Mouse (Mus musculus): ENCODE results near the gene Sox18. TPM values are rescaled to one million over a fixed set of nuclear protein-coding genes. Genes with fewer than 3 reads are reported as not detected.

The Sox18 gene
- polyA plus RNA-seq (2012; ENCODE audit: low replicate concordance): 2.2 and 9.7 TPM in 2 replicates

DNA sequence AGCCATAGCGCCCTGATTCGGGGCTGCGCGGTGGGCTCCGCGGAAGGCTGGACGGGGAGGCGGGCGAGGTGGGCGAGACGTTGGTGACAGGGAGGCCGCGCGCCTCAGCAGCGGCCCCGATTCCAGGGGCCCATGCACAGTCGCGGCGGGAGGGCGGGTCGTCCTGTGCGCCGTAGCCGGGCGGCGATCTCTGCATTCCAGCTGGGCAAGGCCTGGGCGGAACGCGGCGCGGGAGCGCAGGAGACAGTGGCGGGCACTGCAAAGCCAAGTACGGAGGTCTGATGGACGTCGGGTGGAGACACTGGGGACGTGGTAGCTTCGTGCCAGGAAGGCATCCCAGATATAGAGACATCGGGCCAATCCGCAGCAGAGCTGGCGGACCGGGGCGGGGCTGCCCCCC is at the start of gene Sox18:
Gene Sox18, minus strand, starts transcription at position 315 of the 400 bp plus-strand sequence.

GRCm38 (mm10) chr2:181714903-181715326 is 43.5 kb upstream of the Sox18 start, which contains the start of gene Oprl1:
Oprl1 (plus strand) TSS chr2:181715016.

DNA sequence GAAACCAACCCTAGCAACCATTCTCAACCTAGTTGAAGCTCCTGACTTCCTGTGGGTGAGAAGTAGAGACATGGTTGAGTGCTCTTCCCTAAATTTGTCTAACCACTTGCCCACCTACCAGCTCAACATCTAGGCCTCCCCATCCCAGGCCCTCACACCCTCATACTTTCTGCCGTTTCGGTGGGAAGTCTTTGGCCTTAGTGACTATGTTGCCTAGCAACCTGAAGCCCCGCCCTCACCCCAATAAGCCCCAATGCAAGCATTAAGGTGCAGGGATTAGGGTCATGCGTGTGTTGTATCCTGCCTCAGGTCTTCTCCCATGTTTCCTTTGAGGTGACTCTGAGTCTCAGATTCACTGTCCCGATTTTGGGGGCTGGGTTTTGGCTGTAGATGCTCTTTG is 26.8 kb upstream of the Sox18 start, which contains the start of gene Lkaaear1:
Gene Lkaaear1, minus strand, starts transcription at position 202 of the 400 bp plus-strand sequence.

DNA sequence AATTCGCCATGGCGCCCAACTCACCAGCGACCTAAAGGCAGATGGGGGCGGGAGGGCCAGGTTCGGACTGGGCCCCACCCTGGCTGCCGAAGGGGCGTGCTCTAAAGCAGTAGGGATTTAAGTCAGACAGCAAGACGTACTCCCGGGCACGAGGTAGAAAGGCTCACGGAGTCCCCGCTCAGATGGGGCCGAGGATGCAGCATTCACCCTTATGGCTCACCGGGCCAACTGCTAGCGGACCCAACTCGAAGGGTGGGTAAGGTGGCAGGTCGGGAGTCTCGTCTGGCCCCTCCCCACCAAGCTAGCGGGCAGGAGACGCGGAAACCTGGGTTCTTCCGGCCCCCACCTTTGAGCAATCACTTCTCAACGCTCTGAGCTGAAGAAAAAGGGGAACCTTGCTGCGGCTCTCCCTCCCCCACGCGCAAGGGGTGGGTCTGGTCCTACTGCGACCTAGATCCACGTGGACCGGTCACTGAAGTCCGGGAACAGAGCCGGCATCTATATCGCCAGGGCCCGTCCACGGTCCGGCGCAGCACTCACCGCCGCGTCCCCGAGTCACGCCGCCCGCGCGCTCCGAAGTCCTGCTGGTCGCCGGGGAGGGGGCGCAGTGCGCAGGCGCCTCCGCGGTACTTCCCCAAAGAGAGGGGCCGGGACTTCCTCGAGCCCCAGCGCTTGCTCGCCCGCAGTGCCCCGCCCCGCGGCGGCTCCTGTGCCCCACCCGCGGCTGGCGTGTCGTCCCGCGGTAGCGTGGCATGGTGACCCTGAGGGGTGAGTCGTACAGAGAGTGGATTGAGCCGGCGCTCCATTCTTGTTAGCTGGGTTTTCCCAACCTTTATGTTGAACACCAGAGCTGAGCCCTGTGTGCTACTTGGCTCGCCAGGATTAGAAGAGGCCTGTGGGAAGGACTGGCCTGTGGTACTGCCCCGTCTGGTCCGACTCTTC is 22.2 kb upstream of the Sox18 start, which contains the start of gene Rgs19:
Gene Rgs19, minus strand, starts transcription at position 639 of the 942 bp plus-strand sequence.

DNA sequence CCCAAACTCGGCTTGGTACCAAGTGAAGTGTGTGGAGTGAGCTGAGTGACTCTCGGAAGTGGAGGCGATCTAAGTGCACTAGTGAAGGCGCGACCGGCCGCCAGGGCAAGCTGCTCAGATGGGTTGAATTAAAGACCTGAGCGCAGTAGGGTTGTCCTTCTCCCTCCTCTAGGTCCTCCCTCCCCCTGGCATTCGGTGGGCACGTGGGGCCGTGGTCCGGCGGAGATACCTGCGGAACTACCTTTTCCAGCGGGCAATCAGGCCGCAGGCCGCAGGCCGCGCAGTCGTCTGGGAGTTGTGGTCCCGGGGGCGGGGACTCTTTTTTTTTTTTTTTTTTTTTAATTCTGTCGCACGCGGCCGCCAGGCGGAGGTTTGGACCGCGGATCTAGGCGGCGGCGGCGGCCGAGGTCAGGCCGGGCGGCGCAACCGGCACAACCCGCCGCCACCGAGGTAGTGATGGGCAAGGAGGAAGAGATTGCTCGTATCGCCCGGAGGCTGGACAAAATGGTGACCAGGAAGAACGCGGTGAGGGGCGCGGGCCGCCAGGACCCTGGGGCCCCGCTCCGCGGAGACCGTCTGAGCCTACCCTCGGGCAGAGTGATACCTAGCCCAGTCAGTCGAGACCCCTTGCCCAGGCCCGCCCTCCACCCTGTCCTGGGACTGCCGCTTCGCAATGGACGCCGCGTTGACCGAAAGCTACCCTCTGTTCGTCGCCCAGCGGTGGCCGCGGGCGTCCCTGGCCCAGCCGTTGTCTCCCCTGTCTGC is 8.7 kb upstream of the Sox18 start, which contains the start of gene Tcea2:
Gene Tcea2, plus strand, starts transcription at position 360 of the 765 bp plus-strand sequence.

DNA sequence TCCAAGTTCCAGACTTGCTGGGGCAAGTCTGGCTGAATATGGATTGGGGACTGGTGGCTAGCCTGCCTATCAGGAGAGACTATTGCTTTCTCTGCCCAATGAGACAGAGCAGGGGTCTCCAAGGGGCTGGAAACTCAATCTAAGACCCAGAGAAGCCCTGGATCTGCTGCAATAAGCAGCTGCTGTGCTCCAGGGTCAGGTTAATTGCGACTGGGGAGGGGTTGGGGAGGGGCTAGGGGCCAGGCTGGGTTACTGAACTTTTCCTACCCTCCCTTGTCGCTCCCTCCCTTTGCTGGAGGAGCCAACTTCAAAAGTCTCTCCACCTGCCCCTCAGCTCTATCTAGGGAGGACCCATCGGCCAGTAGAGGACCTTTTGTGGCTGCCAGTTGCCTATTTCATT is 14.7 kb downstream of the Sox18 start, which contains the start of gene Gm29797:
Gene Gm29797, plus strand, starts transcription at position 301 of the 400 bp plus-strand sequence.

Other genes starting within 250 kb of the Sox18 start
- 2.7 TPM in 2 replicates for gene Zbtb46, start 212.2 kb downstream of the Sox18 start, polyA plus RNA-seq (2012; ENCODE audit: low replicate concordance)
- gene Abhd16b, start 178.4 kb downstream of the Sox18 start, polyA plus RNA-seq (2012; ENCODE audit: low replicate concordance): 0.08 and 0.12 TPM in 2 replicates
- gene Tpd52l2, start 174.5 kb downstream of the Sox18 start, polyA plus RNA-seq (2012; ENCODE audit: low replicate concordance): 4.3 and 46.6 TPM in 2 replicates
- gene Dnajc5, start 151.2 kb downstream of the Sox18 start, polyA plus RNA-seq (2012; ENCODE audit: low replicate concordance): 38.7 and 70.5 TPM in 2 replicates
- 93.4 and 215 TPM in 2 replicates for gene Uckl1, start 86.7 kb downstream of the Sox18 start, polyA plus RNA-seq (2012; ENCODE audit: low replicate concordance)
- gene Prpf6, start 79.8 kb downstream of the Sox18 start, polyA plus RNA-seq (2012; ENCODE audit: low replicate concordance): 12.0 and 21.1 TPM in 2 replicates
- 84.7 and 206 TPM in 2 replicates for gene Zfp512b, start 78.8 kb downstream of the Sox18 start, polyA plus RNA-seq (2012; ENCODE audit: low replicate concordance)
- 17.3 and 21.9 TPM in 2 replicates for gene Samd10, start 72.4 kb downstream of the Sox18 start, polyA plus RNA-seq (2012; ENCODE audit: low replicate concordance)
- not detected in 2 replicates for gene Gm29797, start 14.6 kb downstream of the Sox18 start, polyA plus RNA-seq (2012; ENCODE audit: low replicate concordance)
- 10.6 and 34.3 TPM in 2 replicates for gene Tcea2, start 8.7 kb upstream of the Sox18 start, polyA plus RNA-seq (2012; ENCODE audit: low replicate concordance)
- 174 and 368 TPM in 2 replicates for gene Rgs19, start 22.3 kb upstream of the Sox18 start, polyA plus RNA-seq (2012; ENCODE audit: low replicate concordance)
- not detected in 2 replicates for gene Lkaaear1, start 26.8 kb upstream of the Sox18 start, polyA plus RNA-seq (2012; ENCODE audit: low replicate concordance)
- 0.05 TPM in 1 of 2 replicates, not detected in the other for gene Oprl1, start 43.4 kb upstream of the Sox18 start, polyA plus RNA-seq (2012; ENCODE audit: low replicate concordance)
- gene Myt1, start 91.7 kb upstream of the Sox18 start, polyA plus RNA-seq (2012; ENCODE audit: low replicate concordance): not detected in 2 replicates
- 3.2 and 40.7 TPM in 2 replicates for gene Pcmtd2, start 166.2 kb upstream of the Sox18 start, polyA plus RNA-seq (2012; ENCODE audit: low replicate concordance)
- gene Polr3k, start 192.7 kb upstream of the Sox18 start, polyA plus RNA-seq (2012; ENCODE audit: low replicate concordance): 0.14 and 1.7 TPM in 2 replicates